Mouse (Mus musculus): ENCODE measurements around the gene Nucks1.

Nucks1 gene

DNA sequence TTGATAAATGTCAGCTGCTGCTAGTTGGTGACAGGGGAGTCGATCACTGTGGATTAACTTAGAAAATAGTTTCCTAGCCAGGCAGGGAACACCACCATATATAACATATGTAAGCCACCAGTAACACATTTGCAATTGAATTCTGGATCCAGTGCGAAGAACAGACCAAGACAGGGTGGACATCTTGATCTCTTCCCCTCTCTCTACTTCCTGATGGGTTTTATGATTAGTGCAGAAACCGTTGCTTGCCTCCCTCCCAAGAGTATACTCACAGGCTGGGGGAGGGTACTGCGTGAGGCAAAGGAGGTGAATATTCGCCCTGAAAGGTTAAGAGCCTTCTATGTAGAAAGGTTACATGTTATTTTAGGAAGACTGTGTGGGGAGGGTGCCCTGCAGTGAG, 55.5 kb downstream of the Nucks1 start:
- no peak for DNase-seq (ENCODE audit: extremely low read depth, low read depth)

DNA sequence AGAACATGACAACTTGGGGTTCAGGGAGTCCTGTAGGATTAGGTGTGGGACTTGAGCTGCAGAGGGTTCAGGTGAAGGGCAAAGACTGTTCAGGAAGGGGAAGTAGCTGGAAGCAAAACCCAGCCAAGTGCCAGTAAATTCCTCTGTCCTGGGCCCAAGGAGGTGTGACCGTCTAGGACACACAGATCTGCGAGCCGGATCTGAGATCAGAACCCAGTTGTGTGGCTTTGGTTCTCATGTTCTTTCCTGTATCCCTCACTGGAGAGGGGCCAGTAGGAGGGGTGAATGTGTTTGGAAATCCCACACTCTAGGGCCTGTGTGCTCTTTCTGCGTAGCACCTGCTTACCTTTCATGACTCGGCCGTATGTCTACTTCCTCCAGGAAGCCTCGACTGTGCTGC, 57.0 kb downstream of the Nucks1 start:
- DNase-seq (ENCODE audit: extremely low read depth, low read depth) = no peak

DNA sequence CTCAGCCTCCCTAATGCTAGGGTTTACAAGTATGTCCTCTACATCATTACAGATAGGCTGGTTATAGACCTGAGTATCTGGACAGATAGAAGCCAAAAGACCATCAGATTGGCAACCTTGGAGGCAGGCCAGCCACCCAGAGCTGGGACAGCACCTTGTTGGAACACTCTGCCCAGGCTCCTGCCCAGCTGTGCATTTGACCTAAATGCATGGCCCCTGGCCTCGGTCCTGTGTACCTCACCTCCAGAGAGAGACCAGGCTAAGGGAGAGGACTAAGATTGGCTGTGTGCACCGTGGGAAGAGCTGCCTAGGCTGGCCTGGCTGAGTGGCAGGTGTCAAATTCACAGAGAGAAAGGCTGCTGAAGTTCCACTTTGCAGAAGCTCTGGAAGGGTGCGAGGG, 58.2 kb downstream of the Nucks1 start:
- no peak for DNase-seq (ENCODE audit: extremely low read depth, low read depth)

- no peak for DNase-seq (ENCODE audit: extremely low read depth, low read depth)
Measured at GRCm38 (mm10) chr1:131968983-131969382, 58.6 kb downstream of the Nucks1 start.

GRCm38 (mm10) chr1:131969825-131970224, 59.5 kb downstream of the Nucks1 start:
- no peak for DNase-seq (ENCODE audit: extremely low read depth, low read depth)

DNA sequence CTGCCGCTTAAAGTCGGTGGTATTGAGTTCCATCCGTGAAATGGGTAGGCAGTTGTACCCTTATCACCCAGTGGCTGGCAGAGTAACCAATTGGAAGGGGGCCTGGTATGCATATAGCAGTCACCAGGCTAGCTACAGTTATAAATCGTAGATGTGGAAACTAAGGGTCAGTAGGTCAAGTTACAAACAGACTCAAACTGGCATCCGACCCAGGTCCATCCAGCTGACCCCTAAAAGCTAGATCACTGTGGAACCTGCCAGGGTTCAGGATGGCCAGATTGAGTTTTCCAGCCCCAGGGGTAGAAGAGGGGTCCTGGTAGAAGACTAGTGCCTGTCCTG, 60.0 kb downstream of the Nucks1 start:
- DNase-seq (ENCODE audit: extremely low read depth, low read depth) = no peak

DNA sequence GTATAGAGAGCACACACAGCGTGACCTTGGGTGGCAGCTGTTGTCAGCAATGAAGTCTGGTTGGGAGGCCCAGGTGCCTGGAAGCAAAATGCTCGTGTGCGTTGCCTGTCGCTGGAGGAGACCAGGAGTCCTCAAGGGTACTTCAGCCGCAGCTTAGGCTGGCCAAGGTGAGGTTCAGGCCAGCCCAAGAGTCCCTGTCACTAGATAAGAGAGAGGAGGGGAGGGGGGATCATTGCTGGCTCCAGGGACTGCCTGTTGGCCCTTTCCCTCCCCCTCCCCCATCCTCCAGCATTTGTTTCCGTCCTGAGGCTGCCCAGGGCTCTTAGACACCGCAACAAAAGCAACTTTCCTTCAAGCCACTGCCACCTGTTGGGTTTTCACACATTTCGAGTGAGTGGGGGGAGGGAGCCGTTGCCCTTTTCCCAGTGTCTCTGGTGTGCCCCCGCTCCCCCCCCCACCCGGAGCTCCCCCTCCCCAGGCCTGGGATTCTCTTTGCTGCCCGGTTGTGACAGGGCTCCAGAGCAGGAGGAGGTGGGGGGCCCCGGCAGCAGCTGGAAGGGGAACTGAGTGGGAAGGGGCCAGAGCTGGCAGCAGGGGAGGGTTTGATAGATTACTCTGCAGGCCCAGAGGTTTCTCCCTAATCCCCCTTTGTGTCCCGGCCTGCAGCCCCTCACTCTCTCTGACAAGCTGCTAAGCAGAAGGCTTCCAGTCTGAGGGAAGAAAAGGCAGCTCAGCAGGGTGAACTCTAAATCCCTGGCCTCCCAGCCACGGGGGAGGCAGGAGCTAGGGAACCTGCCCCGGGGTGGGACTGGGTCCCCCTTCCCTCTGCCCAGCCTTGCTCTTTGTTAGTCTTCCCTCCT, 60.6 kb downstream of the Nucks1 start:
- DNase-seq (ENCODE audit: extremely low read depth, low read depth) = no peak

GRCm38 (mm10) chr1:131971771-131972497, 61.6 kb downstream of the Nucks1 start:
- DNase-seq (ENCODE audit: extremely low read depth, low read depth) = no peak

DNA sequence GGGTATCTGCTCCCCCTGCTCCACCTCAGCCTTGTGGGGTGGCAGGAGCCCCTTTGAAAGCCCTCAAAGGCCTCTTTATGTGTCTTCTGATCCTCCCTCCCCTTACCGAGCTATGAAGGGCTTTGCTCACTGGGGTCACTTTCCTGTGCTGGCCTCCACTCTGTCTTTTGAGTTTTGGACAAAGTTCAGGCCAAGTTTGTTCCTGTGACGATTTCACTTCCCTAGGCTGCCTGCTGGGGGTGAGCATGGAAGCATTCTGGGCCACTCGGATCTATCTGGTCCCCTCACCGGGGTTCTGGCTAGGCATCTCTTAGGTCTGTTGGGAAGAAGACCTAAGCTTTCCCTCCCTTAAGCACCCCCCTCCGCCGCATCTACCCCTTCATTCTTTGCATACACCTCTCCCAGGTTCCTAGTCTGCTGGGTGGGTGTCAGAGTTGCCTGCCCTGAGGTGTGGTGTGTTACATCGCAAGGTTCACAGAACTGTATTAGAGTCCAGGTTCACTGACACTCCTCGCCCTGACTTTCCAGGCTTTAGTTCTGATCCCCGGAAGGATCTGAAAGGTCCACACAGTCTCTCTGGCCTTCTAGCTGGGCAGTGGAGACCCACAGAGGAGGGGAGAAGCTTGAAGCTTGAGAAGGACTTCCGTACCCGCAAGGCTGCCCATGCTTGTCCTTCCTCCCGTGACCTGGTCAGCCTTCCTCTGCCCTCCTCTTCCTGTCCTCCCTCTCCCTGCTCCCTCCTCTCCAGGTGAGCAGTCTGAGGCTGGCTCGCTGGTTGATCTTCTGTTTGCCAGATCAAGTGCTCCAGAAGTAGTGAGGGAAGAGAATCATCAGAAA, 62.4 kb downstream of the Nucks1 start:
- DNase-seq (ENCODE audit: extremely low read depth, low read depth) = no peak

DNA sequence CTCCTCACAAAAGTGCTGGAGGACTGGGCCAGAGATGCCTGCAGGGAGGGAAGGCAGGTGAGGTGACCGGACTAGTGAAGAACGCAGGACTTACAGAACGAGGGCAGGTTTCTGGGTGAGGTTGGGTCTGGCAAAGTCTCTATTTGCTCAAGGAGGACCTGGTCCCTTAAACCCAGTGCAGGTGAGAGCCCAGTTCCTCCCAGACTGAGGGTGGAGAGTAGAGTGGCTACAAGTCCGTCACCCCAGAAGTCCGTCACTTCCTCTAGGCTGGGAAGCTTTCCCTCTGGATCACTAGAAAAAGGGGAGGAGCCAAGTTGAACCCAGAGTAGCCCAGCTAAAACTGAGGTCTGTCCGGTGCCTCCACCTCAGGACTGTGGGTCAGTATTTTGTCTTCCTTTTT, 63.7 kb downstream of the Nucks1 start:
- DNase-seq (ENCODE audit: extremely low read depth, low read depth) = no peak

- no peak for DNase-seq (ENCODE audit: extremely low read depth, low read depth)
Measured at GRCm38 (mm10) chr1:131976886-131977285, 66.6 kb downstream of the Nucks1 start.

DNA sequence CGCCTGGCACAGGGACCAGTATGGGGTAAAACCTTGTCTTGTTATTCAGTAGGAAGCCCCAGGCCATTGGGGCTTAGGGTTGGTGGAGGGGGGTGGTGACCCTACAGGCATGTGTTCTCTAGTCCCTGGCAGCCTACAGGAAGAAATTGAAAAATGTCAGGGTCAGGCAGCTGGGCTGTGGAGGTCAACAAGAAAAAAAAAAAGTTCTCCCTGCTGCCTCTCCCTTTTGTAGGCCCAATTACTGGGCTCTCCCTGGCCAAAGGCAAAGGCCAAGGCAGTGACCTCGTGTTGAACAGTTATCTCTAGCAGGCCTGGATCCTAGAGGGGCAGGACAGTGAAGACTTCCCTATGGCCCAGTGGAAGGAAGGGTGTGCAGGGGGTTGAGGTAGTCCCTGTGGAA, 70.1 kb downstream of the Nucks1 start:
- DNase-seq (ENCODE audit: extremely low read depth, low read depth) = no peak

- no peak for DNase-seq (ENCODE audit: extremely low read depth, low read depth)
Measured at GRCm38 (mm10) chr1:131981378-131982013, 71.2 kb downstream of the Nucks1 start.

GRCm38 (mm10) chr1:131982907-131983306, 72.6 kb downstream of the Nucks1 start:
- no peak for DNase-seq (ENCODE audit: extremely low read depth, low read depth)

DNA sequence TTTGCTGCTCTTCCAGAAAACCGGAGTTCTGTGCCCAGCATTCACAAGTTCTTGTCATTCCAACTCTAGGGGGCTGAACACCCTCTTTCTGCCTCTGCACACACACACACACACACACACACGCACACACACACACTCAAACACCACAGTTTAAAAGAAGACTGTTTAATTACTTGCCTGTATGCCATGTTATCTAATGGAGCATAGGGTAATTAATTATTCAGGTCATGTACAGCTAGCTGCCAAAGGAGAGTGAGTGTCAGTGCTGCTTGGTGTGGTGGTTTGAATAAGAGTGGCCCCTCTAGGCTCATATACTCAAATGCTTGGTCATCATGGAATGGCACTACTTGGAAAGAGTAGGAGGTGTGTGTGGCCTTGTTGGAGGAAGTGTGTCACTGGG, 73.5 kb downstream of the Nucks1 start:
- DNase-seq (ENCODE audit: extremely low read depth, low read depth) = no peak

Measured in MEL-GATA-1-ER (cell line).